Mouse (Mus musculus): ENCODE data around the gene Prrxl1.

Gene Prrxl1

DNA sequence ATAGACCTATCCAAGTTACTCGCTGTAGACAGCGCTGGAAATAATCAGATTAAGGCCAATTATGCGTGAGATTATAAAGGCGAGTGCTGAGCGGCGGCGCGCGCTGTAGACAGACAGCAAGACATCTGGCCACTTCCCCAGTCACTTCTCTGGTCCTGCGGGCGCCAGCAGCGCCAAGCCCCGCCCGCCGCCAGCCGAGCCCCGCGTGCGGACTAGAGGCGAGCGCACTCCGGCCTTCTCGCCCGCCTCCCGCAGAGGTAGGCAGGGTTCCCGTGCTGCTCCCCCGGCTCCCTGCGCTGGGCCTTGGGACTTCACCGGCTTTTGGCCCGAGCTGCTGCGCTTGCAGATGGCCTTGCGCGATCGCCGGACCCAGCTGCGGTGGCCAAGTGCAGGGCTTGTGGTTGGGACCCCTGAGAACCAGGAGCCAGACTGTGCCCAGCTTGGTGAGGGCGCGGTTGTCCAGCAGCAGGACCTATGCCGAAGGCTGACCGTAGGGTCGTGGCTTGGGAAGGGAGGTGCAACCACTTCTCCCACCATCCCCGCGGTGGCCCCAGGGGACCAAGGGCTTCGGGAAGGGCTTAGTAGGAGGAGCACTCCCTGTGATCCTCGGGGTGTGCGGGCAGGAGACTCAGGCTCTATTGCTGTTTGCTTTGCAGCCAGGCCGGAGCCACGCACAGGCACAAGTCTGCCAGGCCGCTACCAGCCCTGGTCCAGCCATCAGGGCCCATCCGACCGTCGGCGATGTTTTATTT, at the start of gene Prrxl1:
TSS of gene Prrxl1 (plus strand) at position 118 of the 752 bp plus-strand sequence.
- no peak for DNase-seq

DNA sequence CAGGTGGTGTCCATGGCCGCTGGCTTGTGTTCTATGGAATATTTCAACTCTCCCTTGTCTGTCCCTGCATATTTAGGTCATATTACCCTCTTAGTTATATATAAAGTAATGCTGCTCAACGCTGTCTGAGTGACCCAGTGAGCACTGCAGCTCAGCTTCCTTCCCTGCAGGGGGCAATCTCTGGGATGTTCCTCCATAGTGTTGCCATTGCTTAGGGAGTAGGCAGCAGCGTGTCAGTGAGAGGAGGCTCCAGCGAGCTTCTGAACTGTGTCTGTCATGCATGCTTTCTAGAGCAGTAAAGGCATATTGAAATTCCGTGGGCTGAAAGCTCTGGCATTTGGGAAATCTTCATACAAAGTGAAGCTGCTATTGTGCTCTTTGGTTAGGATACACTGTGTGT, 47.4 kb upstream of the Prrxl1 start:
- DNase-seq = no peak

DNA sequence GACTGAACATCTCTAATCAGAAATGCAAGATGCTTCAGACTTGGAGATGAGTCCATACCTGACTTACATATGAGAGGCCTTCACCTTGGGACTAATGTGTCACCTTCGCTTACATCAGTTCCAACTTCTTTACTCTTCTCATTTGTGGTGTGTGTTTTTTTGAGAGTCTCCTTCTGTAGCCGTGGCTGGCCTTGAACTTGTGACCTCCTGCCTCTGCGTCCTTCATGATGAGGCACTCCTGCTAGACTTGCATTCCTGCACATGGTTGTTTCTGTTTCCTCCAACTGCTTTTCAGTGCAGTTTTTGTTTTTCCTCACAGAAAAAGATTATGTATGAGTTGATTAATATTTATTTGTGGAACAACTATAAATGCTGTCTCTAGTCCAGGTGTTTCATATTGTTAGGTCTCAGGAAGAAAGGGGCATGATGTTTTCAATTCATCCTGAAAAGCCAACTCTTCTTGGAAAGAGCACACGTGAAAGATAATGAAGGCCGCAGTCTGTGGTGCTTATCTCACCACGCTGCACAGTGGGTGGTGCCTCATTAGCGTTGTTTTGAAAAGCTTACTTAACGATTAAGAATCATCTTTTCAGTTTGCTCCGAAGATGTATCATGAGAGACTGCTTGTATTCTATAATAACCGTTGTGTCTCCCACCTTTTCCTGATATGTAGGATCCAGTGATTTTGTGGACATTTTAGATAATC, 45.9 kb upstream of the Prrxl1 start:
- DNase-seq = no peak

DNA sequence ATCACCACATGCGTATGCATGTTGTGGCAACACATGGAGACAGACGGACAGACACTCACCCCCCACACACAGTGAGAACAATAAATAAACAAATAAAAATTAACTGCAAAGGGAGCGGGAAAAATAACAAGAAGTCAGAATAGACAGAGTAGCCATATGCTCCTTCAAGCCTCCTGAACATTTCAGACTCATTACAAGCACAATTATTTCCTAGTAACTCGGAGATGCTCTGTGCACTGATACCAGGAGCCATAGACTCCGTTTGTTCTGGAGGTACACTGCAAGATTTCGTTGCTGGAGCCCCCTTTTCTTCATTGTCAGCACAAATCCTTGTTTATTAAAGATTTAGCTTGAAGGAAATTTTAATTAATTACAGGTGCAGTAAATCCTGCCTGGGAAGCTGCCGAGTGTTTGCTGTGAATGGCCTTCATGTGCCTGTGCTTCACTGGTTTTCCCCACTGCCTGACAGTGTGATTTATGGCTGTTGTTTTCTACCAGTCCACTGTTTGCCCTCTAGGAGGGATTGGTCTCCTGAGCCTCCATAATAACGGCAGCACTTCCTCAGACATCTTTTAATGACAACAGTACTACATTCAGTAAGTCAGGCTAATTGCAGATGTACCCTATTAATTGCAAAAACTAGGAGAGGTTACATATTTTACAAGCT, 44.2 kb upstream of the Prrxl1 start:
- no peak for DNase-seq

DNA sequence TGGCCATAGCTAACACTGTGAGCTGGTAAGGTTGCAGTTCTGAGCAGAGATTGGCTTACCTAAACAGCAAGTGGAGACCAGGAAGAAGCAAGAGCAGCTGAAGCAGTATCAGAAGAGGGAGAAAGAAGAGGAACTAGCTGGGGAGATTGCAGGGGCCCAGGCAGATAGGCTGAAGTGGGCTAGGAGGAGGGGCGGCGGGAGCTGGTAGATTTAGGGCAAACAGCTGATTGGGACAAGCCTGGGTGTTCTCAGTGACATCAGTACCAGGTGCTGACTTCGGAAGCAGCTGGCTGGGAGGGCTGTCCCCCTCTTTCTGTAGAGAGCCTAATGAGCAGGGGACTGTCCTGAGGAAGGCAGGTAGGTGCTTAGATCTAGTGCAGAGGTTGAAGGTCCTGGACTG, 37.8 kb upstream of the Prrxl1 start:
- DNase-seq = no peak

DNA sequence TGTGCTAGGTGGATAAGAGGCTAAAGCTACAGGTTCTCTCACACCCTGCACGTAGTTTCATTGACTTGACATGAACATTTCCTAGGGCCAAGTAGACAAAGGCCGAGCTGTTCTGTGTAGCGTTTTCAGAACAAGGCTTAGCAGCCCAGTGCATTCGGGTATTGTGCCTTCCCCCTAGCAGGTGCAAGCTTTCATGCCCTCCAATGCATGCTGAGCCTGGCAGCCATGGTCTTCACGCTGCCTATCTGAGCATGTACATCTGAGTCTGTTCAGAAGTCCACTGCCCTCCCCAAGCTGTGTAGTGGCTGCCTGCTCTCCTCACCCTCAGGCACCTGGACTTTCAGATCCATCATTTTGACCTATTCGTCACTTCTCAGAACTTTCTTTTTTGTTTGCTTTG, 35.5 kb upstream of the Prrxl1 start:
- DNase-seq = no peak

DNA sequence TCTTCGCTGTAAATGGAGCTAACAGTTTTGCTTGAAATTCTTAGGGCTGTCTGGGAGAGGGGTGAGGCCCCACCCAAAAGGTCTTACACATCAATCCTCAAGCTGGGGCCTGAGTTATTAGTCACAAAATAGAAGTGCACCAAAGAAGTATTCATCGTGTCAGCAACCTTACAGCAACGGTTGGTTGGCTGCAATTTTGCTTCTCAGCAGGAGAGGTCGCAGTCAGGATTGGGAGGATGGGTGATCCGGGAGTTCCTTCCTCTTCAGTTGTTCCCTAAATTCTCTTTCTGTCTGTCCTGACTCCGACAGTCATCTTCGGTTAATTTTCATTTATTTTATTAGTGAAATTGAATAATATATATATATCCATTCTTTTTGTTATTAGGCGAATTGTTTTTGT, 26.7 kb upstream of the Prrxl1 start:
- no peak for DNase-seq

DNA sequence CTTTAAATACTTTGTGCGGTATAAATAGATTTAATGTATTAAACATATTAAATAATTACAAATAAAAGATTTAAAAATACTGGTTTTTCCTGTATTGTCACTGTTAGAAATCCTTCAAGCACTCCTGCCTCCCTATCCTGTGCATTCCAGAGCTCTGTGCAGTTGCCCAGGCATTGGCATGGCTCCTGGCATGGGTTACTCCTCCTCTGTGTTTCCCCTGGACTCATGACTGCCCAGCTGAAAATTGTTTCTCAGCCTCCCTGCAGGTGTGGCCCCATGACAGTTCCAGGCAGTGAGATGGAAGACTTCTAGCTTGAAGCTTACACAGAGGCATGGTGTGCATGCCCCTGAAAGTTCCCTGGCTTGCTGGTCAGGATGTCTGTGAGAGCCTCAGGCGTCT, 20.8 kb upstream of the Prrxl1 start:
- no peak for DNase-seq

DNA sequence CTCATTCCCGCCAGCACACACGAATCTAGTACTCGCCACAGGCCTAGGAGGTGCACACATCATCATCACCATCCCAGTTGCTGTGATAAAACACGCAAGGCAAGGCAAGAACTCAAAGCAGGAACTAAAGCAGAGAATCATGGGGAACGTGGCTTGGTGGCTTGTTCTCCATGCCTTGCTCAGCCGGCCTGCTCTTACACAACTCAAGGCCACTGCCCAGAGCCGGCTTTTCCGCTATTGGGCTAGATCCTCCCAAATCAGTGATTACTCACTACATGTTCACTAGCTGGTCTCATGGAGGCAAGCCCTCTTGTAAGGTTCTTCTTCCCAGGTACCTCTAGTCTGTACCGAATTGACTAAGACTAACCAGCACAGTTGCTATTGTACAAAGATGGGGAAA, 15.5 kb upstream of the Prrxl1 start:
- no peak for DNase-seq

DNA sequence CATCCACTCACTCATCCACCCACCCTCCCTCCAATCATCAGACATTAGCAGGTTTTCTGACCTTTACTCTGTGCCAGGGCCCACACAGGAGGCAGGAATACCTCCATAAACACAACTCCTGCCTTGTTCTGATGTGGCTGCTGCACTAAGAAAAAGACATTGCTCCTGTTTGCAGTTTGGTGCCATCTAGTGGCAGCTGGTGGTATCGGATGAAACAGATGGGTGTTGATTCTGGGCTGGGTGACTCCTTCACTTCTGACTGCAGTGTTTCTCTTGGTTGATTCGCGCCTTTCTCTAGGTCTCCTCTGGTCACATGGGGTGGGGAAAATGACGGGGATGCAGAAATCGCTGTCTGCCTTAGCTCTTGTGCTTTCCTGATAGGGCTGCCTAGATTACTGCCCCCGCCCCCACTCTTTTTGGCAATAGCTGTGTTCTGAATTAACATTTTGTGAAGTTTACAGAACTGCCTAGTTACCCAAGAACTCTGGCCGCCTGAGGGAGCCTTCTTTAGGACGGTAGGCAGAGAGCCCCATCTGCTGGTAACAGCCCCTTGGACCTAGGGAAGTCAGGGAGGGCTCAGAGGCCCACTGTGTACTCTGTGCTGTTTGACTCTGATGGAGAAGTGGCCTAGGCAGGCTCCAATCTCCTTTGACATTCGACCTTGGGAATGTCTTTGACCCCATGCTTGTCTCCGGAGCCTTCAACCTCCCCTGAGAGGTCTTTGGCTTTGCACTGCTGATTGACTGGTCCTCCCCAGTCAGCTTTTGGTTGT, 12.0 kb upstream of the Prrxl1 start:
- no peak for DNase-seq

DNA sequence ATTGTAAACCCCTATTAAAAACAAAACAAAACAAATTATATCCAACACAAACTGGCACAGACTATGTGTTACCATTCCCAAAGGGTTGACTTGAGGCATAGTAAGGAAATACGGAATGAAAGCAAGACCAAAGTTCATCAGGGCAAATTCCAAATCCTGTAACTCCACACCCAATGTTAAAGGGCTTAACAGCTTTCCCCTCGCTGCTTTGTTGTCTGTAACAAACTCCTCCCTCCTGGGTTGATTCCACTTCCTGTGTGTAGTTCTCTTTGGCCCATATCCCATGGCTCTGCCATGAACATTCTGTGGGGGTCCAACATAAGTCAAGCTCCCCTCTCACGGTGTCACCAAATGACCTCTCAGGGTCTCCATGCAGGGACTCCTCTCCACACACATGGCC, 8.8 kb upstream of the Prrxl1 start:
- no peak for DNase-seq

DNA sequence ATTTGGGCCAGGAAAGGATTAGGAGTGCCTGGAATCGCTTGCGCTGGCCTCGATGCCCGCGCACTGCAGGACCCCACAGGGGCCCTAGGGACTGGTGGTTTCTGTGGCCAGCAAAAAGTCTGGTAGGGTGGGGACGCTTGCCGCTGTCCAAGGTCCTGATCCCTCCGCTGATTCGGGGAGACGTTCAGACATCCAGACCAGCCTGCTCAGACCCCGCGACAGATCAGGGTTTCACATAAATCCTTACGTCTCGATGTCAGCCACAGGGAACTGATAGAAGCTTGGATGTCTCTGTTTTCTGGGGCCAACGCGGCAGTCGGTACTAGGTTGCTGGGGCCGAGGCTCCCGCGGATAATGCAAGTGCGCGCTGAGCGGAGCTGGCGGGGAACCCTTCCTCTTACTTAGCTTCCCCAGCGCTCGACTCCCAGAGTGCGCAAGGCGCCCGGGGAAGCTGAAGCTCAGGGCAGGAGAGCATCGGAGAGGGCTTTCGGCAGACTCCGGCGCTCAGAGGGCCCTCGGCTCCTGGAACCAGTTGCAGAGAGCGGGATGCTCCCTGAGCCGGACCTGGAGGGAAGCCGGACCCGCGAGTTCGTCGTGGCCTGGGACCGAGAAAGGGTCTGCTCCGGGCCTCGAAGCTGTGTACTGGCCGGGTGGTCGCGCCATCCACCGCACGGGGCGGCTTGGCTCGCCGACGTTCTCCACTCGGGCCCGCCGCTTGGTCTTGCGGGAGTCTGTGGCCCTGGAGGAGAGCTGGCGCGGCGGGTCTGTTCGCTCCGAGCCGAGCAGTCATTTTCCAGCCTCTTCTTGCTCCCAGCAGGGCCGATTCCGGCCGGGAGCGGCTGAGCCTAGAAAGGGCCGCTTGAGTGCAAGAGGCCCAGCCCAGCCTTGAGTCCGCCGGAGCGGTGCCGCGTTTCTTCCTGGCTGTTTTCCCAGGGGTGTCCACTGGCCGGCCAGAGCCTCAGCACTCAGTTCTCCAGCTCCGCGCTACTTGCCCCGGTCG, 1.7 kb upstream of the Prrxl1 start:
- no peak for DNase-seq

DNA sequence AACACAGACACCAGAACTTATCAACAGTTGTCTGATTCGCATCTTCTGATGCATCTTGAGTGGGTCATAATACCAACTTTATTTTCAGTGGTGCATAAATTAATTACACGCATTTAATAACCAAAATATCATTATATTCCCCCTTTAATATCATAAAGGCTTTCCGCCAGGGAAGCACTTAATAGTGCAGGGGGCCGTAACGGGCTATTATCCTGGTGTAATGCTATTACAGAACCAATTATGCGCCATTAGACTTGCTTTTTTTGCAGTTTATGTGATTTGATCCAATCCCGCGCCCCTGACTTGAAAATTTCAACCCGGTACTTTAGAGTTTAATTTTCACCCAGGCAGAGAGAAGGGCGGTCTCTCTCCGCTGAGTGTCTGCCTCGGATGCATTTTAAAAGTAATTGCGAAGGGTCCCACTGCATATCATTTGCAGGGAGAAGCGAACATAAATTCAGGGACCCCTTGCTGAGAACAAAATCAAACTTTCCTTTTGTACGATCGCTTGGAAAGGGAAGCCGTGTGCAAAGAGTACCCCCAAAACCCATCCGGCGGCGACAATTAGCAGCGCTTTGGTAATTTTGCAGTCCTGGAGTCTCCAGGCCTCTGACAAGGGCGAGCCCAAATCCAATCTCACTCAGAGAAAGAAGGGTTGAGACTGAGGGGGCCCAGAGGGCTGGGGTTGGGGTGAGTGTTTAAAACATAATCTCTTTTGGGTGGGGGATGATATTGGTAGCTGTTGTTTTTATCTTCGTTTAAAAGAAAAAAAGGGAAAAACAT, 579 bp upstream of the Prrxl1 start:
- DNase-seq = no peak

DNA sequence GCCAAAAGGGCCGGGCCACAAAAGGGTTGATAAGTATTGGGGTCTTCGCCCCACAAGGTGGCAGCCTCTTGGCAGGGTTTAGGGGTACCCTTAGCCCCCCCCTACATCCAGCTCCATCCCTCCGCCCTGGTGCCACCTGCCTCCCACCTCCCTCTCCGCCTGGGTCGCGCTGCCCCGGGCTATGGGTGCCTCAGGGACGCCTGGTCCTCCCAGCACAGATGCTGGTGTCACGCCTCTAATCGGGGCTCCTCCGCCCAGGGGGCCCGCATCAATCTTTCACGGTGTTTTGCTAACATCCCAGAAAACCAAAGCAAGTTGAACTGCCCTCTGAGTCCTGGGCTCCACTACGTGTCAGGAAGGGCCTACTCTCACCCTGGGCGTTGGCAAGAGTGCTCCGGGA, 903 bp downstream of the Prrxl1 start:
- no peak for DNase-seq

DNA sequence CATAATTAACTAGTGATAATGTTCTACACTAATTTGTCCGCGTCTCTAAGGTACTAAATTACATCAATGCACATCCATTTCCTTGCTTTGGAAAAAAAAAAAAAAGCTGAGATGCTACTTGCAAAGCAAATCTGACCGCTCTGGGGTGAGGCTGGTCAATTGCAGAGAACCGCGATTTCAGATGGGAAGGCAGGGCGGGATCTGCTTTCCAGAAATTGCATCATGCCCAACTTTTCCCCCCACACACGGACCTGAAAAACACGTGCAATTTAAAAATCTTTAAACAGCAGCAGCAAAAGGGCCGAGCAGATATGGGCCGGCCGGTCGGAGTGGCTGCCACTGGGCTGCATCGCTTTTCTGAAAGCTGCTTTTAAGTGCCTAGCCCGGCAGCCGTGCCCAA, 6.3 kb downstream of the Prrxl1 start:
- no peak for DNase-seq

DNA sequence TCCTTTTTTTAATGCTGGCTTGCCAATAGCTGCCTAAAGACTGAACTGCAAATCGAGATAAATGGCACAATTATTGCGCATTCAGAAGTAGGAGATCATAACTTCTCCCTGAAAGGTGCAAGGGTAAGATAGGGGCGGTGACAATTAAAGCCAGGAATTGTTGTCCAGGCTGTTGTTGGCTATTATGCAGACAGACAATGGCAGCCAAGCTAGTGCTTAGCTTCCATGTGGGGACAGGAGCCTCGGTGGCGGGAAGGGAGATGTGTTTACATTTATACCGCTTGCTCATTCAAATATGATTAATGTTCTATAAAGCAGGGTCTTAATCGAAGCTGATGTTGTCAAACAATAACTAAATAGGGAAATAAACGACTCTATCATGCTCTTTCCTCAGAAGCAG, 7.1 kb downstream of the Prrxl1 start:
- no peak for DNase-seq

DNA sequence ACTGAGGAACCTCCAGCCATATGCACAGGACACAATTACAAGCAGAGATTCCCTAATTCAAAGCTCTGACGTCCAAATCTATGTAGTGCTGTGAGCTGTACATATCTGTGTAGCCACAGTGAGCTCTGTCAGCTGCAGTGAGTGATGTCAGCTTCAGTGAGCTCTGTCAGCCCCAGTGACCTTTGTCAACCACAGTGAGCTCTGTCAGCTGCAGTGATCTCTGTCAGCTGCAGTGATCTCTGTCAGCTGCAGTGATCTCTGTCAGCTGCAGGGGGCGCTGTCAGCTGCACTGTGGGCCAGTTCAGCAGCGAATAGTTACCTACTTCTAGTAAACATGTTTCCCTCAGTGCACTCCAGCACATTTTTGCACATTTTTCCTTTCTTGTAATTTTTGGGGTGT, 10.2 kb downstream of the Prrxl1 start:
- no peak for DNase-seq

DNA sequence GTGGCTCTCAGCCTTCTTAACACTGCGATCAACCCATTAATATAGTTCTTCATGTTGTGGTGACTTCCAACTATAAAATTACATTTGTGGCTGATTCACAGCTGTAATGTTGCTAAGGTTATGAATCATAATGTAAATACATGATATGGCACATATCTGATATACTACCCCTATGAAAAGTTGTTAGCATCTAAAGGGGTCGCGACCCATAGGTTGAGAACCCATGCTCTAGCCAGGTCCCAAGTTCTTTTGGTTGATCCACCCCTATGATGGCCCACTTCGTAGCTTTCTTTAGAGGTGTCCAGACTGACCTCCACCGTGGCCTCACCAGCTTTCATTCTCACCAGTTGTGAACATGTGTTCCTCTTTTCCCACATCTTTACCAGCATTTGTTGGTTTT, 18.0 kb downstream of the Prrxl1 start:
- no peak for DNase-seq

DNA sequence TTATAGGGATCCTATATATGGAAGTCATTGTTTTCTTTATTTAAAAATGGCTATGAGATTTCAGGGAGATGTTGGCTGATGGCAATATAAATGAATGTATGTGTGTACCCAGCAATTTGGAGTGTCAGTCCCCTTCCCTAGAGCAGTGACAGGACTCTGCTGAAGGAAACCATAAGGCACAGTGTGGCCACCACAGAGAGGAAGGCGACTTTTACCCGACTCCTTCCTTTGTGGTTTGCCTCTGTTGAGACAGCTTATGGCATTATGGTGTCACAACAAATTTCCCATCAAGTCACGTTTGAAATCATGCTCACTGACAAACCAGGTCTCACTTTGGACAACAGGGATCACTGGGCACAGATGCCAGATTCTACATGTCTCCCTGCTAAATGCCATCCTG, 25.0 kb downstream of the Prrxl1 start:
- DNase-seq = no peak

DNA sequence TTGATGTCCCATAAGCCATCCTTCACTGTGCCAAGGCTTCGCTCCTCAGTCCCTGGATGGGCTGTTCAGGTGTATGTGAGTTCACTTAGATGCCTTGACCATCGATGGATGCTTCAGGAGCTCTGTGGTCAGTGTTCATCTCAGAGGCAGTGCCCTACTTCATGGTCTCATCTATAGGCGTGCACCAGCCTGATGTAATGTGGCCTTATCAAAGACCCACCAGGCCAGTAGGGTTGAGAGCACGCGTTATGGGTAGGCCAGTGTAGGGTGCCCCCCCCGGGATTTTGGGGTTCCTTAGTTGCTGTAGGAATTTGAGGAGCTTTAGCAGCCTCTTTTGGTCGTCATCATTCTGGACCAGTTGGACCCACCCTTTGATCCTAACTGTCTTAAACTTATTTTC, 25.6 kb downstream of the Prrxl1 start:
- no peak for DNase-seq

DNA sequence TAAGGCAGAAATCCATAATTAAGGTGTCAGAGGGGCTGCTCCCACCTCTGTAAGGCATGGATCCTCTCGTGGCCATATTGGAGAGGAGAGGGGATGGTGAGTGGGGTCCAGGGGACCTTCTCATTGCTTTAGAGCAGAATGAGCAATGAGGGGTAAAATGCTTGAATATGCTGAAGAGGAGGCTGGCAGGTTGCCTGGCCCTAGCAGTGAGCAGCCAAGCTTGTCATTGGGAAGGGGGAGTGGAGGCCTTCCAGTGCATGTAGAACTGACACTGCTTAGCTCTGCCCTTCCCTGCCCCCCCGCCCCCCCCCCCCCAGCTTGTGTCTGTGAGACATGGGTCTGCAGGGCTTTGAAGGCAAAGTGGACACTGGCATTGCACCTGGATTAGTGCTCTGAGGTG, 28.1 kb downstream of the Prrxl1 start:
- DNase-seq = no peak

Measured in cerebellum, adult 11-12 months (tissue).